Mouse (Mus musculus) megakaryocyte, embryonic 14.5 days (primary cell): ENCODE data around the gene Gm20388. TPM values are rescaled to one million over a fixed set of nuclear protein-coding genes. Genes with fewer than 3 reads are reported as not detected.

ENCODE experiments used
- H3K27me3 ChIP-seq: replicated peaks from 2 replicates; pipeline ENCODE3; 2012; ENCODE audit warnings: inconsistent platforms
- H3K36me3 ChIP-seq: replicated peaks from 2 replicates; pipeline ENCODE3; 2012; ENCODE audit warnings: low read length, inconsistent platforms, mixed read lengths
- H3K4me1 ChIP-seq: 2 replicates; pipeline ENCODE4 v1.6.1; 2012; ENCODE audit warnings: inconsistent platforms
- H3K4me3 ChIP-seq: replicated peaks from 2 replicates; pipeline ENCODE3; 2012; ENCODE audit warnings: moderate library complexity, mild to moderate bottlenecking, inconsistent platforms
- H3K9me3 ChIP-seq: 2 replicates; pipeline ENCODE4 v1.6.1; 2012; ENCODE audit warnings: inconsistent platforms
- FLI1 ChIP-seq: IDR thresholded peaks from 2 replicates; pipeline ENCODE4 v1.6.1; 2012; ENCODE audit warnings: low read length, inconsistent platforms, mixed read lengths
- GATA1 ChIP-seq: IDR thresholded peaks from 3 replicates; pipeline ENCODE4 v1.6.1; 2012; ENCODE audit warnings: mixed read lengths, low read length, inconsistent platforms, borderline replicate concordance
- polyA plus RNA-seq: library from polyadenylated mRNA; stranded (reverse); fragments of >175 nt; gene quantifications from 2 replicates; pipeline ENCODE4 v1.2.3, GENCODE M21; 2012; ENCODE audit warnings: low replicate concordance; ENCODE audit not compliant: insufficient read depth

Gene Gm20388
- polyA plus RNA-seq, 1 experiment: 111 TPM

GRCm38 (mm10) chr8:120743149-120743897, 832.7 kb downstream of the Gm20388 start:
- peaks cover 19% of the 10 kb centered on the region for H3K9me3 ChIP-seq
- TF ChIP-seq FLI1 (no peak), GATA1 (no peak)
- H3K36me3 ChIP-seq: peaks cover 32% of the 10 kb centered on the region
- peaks cover 70% of the 10 kb centered on the region for H3K4me1 ChIP-seq
- H3K27me3 ChIP-seq: peaks cover 27% of the 10 kb centered on the region
- H3K4me3 ChIP-seq: no peak overlapping the region

- H3K4me1 ChIP-seq: peaks cover 76% of the 10 kb centered on the region
- no peak for TF ChIP-seq GATA1
- no peak for TF ChIP-seq FLI1
- peaks cover 17% of the 10 kb centered on the region for H3K9me3 ChIP-seq
- peaks cover 21% of the 10 kb centered on the region for H3K27me3 ChIP-seq
- H3K36me3 ChIP-seq: peaks cover 32% of the 10 kb centered on the region
- H3K4me3 ChIP-seq: peak overlapping the region; percentile 51
Measured at GRCm38 (mm10) chr8:120743898-120744290, 833.3 kb downstream of the Gm20388 start.

- H3K36me3 ChIP-seq: peaks cover 28% of the 10 kb centered on the region
- peak overlapping the region; percentile 51 for H3K4me3 ChIP-seq
- peaks cover 73% of the 10 kb centered on the region for H3K4me1 ChIP-seq
Measured at GRCm38 (mm10) chr8:120744448-120744847, 833.8 kb downstream of the Gm20388 start.

GRCm38 (mm10) chr8:120745226-120745625, 834.6 kb downstream of the Gm20388 start:
- Histone ChIP-seq H3K4me3 (no peak overlapping the region), H3K4me1 (peaks cover 72% of the 10 kb centered on the region), H3K27me3 (peaks cover 8% of the 10 kb centered on the region), H3K36me3 (peaks cover 21% of the 10 kb centered on the region), H3K9me3 (peaks cover 4% of the 10 kb centered on the region; the same call in 1 of the 2 replicates)
- TF ChIP-seq FLI1: no peak
- TF ChIP-seq GATA1: no peak

More at GRCm38 (mm10) chr8:120744448-120744847, 833.8 kb downstream of the Gm20388 start:
- TF ChIP-seq GATA1 (no peak), FLI1 (no peak)
- peaks cover 16% of the 10 kb centered on the region for H3K27me3 ChIP-seq
- peaks cover 12% of the 10 kb centered on the region for H3K9me3 ChIP-seq

GRCm38 (mm10) chr8:120746007-120746701, 835.5 kb downstream of the Gm20388 start:
- no peak overlapping the region for H3K4me3 ChIP-seq
- H3K36me3 ChIP-seq: peaks cover 14% of the 10 kb centered on the region
- no peaks in the 10 kb centered on the region for H3K9me3 ChIP-seq
- no peaks in the 10 kb centered on the region for H3K27me3 ChIP-seq
- peaks cover 81% of the 10 kb centered on the region for H3K4me1 ChIP-seq
- TF ChIP-seq FLI1 (no peak), GATA1 (no peak)

- Histone ChIP-seq H3K36me3 (peaks cover 8% of the 10 kb centered on the region), H3K27me3 (no peaks in the 10 kb centered on the region), H3K4me1 (peaks cover 88% of the 10 kb centered on the region), H3K4me3 (no peak overlapping the region), H3K9me3 (no peaks in the 10 kb centered on the region)
- TF ChIP-seq GATA1: no peak
Measured at GRCm38 (mm10) chr8:120747286-120747685, 836.6 kb downstream of the Gm20388 start.

- peaks cover 6% of the 10 kb centered on the region for H3K27me3 ChIP-seq
- H3K4me1 ChIP-seq: peaks cover 78% of the 10 kb centered on the region
- H3K9me3 ChIP-seq: no peaks in the 10 kb centered on the region
- TF ChIP-seq FLI1: no peak
- TF ChIP-seq GATA1: no peak
- H3K36me3 ChIP-seq: peaks cover 34% of the 10 kb centered on the region
- H3K4me3 ChIP-seq: no peak overlapping the region
Measured at GRCm38 (mm10) chr8:120750616-120751015, 840.0 kb downstream of the Gm20388 start.

GRCm38 (mm10) chr8:120751226-120752081, 840.8 kb downstream of the Gm20388 start:
- H3K4me1 ChIP-seq: peaks cover 72% of the 10 kb centered on the region
- peaks cover 8% of the 10 kb centered on the region for H3K27me3 ChIP-seq
- peaks cover 39% of the 10 kb centered on the region for H3K36me3 ChIP-seq
- peak overlapping the region; percentile 75 for H3K4me3 ChIP-seq
- TF ChIP-seq FLI1 (no peak), GATA1 (no peak)
- 0 out of 2 replicates have a peak, but pooled peaks cover 5% of the 10 kb centered on the region for H3K9me3 ChIP-seq

- H3K27me3 ChIP-seq: peaks cover 8% of the 10 kb centered on the region
- peaks cover 65% of the 10 kb centered on the region for H3K4me1 ChIP-seq
- H3K36me3 ChIP-seq: peaks cover 37% of the 10 kb centered on the region
- TF ChIP-seq FLI1 (no peak), GATA1 (no peak)
- H3K9me3 ChIP-seq: 0 out of 2 replicates have a peak, but pooled peaks cover 5% of the 10 kb centered on the region
- H3K4me3 ChIP-seq: peak overlapping the region; percentile 75
Measured at GRCm38 (mm10) chr8:120752082-120752452, 841.4 kb downstream of the Gm20388 start.
